Mouse (Mus musculus) A20 (cell line): ENCODE data around the gene Car9.

Experiments
- DNase-seq: peaks from one replicate; pipeline ENCODE4 v3.0.0-alpha.2; 2011; ENCODE audit warnings: low read depth, low spot score

Gene Car9

DNA sequence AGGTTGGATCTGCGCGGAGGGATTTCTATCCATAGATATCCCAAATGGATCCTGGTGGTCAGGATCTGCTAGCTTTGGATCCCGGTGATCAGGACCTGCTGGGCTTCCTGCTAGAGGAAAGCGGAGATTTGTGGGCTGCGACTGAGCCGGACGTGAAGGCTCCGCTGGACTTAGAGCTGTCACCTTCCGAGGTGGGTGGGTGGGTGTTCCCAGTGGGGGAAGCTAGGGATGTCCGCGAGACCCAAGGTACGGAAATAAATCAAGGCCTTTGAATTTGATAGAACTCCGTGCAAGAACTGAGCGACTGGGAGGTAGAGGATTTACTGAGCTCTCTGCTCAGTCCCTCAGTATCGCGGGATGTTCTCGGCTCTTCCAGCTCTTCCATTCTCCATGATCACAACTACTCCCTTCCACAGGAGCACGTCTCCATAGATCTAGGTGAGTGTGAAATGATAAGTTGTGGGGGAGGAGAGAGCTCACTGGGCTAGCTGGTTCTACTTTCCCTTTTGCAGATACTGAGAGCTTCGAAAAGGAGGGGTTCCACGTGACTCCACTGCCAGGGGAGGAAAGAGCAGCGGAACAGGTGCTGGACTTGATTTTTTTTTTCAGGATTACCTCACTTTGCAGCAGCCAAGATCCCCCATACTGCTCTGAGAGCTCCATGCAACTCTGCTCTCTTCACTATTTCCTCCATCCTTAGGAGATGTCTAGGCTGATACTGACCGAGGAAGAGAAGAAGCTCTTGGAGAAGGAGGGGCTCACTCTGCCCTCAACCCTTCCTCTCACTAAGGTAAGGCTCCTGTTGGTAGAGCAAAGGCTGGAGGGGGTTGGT lies 56.2 kb downstream of the Car9 start:
- DNase-seq, result no peak
